Mouse (Mus musculus) left cerebral cortex, adult 11 months (tissue): Measurements from ENCODE around the gene Creg1.
"Not testable (repeated sequence)": the region's sequence is repeated elsewhere in the genome, so short reads cannot be mapped to it uniquely, and the experiment has no call there.

ENCODE experiments used
- DNase-seq: peaks from one replicate; pipeline ENCODE4 v3.0.0; 2022; ENCODE audit warnings: low spot score

Creg1 gene

DNA sequence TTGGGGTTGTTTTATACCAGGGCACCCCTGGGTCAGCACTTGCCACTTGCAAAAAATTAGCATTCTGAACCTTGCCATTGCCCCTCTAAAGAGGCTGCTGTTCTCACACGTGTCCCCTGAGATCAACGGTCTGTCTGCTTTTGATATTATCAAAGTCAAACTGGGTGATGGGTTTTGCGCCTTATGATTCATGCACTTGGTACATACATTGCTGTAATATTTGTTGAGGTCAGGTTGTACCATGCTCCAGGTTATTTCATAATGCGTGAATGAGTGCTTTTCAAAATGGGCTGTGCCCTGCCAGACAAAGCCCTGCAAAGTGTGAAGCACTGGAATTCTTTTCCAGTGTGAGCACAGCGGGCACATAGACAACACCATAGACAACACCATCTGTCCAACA lies 11.7 kb upstream of the Creg1 start:
- DNase-seq = no peak

DNA sequence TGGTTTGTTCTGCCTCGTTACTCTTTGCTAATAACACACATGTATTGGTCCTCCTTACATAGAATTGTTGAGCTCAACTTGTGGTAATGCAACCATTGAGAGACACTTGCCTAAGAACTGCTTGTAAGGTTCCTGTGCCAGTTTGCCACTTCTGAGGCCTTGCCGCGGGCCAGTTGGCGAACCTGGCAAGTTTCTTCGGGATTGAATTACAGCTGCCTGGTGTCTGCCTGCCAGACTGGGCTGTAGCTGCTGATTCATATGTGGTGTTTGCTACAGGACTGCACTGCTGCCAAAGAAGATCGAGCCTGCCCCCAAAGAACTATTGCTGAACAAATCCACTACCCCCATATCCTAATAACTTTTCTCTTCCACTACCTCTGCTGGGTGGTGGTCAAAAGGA lies 9.3 kb upstream of the Creg1 start:
- DNase-seq = no peak

DNA sequence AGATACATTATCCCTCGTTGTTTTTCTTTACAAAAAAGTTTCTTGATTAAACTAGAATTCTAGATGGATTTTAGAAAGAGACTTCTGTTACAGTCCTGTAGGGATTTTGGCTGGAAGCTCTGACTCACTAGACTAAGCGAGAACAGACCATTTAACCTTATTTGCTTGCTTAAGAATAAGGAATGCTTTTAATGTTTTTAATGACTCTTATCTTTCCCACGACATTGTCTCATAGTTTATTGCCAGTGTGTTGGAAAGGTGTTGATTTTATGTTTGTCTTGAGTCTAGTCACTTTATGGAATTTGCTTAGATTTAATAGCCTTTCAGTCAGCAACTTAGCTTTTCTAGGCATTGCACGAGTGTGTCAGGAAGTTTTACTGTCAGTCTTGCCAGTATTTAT lies 8.4 kb upstream of the Creg1 start:
- DNase-seq = no peak

DNA sequence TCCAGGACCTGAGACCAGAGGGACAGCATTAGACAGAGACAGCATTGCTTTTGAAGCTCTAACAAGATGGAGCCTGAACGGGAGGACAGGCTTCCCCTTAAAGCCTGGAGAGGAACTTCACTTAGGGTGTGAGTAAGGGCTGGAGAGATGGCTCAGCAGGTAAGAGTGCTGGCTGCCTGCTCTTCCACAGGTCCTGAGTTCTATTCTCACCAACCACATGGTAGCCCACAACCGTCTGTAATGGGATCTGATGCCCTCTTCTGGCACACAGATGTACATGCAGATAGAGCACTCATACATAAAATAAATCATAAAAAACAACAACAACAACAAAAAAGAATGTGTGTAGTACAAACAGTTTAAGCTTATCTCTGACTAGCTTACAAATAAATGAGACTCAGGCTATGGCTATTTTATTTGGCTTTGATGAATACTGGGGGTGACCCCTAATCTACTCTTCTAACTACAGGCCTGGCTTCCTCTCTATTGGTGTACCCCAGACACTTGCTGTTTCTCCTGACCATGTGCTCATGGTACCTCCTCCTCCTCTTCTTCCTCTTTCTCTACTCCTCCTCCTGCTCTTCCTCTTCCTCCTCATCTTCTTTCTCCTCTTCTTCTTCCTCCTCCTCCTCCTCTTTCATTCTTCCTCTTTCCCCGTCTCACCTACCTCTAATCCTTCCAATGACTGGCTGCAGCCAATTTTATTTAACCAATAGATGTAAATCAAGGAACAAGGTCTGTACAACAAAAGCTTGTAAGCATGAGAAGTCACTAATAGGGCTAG lies 1.8 kb upstream of the Creg1 start:
- no peak for DNase-seq

DNA sequence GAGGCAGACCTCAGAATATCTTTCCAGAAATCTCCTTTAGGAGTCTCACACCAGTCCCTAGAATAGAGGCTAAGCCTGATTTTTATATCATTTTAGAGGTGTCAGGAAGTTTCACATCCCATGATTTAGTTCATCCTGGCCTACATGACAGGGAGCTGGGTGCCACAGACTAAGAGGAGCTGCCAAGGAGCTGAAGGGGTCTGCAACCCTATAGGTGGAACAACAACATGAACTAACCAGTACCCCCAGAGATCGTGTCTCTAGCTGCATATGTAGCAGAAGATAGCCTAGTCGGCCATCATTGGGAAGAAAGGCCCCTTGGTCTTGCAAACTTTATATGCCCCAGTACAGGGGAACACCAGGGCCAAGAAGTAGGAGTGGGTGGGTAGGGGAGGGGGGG lies 1.0 kb upstream of the Creg1 start:
- DNase-seq = not testable (repeated sequence)

DNA sequence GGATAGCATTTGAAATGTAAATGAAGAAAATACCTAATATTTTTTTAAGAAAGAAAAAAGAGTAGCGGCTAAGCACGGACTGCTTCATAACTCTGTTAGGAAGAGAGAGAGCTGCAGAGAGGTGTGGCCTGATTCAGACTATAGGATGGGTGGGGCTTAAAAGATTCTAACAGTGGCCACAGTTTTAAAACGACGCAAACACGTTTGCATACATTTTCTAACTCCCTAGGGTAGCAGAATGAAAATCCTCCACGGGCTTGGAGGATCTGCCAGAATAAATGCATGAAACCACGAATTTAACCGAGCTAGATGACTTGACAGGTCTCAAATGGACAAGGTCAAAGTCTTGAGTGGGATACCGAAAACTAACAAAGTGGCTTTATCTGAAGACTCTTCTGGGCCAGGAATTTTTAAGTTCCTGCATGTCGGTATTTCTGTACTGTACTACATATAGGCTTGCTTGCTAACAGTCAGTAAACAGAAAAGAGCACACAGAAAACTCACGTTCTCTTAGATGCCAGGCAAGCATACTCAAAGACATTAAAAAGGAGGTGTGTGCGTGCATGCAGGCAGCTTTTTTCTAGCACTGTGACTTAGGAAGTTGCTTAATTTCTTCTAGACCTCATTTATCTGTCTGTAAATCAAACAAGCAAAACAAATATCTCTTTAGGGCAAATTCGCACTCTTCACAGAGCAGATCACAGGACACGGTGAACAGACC lies 472 bp upstream of the Creg1 start:
- DNase-seq = no peak

DNA sequence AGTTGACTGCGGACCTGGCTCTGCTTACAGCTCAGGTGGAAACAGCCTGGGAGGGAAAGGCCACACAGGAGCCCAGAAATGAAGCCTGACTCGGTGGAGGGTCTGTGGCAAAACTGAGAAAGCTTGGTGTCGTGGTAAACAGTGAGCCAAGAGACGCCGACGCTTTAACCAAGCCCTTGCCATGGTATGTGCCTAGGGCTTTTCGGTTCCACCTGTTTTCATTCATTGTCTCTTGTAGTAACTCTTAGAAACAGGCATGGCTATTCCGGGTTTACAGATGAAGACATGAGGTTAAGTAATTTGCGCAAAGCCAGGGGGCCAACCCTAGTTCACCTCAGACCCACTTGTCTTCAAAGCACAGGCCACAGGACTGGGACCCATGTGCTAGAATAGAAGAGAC lies 1.0 kb downstream of the Creg1 start:
- no peak for DNase-seq

DNA sequence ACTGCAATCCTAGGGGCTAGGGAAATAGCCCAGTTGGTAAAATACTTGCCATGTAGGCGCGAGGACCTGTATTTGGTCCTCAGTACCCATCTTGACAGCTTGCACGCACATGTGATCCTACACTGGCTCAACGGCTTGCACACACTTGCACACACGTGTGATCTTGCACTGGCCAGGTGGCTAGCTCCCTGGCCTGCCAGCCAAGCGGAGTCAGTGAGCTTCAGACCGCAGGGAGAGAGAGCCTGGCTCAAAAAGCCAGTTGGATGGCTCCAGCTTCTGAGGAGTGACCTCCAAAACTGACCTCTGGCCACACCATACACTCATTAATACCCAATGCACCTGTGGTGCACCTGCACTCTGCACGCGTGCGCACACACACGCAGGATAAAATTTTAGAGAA lies 1.5 kb downstream of the Creg1 start:
- no peak for DNase-seq

DNA sequence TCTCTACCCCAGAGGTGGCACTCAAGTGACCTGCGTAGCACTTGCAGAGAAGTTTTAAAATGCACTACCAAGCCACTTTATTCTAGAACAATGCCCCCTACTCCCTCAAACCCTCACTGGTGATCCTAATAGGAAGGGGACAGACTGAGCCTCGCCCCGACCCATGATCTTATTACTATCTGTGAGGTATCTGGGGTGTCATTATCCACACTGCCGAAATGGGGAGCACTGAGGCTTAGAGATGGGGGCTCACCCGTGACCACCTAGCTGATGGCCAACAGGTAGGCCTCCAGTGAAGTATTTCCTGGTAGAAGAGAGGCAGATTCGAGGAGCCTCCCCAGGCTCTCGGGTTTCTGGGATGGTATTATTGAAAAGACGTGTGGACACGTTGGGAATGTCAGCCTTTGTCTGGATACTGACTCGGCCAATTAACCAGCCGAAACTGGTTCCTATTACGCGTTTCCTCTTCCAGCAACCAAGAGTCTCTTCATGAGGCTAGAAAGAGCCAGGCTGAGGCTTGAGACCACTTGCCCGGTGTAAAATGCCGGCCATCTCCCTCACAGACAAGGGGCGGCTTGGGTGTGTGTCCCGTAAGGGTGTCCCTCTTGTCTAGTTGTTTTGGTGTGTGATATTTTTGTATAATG lies 2.2 kb downstream of the Creg1 start:
- no peak for DNase-seq

DNA sequence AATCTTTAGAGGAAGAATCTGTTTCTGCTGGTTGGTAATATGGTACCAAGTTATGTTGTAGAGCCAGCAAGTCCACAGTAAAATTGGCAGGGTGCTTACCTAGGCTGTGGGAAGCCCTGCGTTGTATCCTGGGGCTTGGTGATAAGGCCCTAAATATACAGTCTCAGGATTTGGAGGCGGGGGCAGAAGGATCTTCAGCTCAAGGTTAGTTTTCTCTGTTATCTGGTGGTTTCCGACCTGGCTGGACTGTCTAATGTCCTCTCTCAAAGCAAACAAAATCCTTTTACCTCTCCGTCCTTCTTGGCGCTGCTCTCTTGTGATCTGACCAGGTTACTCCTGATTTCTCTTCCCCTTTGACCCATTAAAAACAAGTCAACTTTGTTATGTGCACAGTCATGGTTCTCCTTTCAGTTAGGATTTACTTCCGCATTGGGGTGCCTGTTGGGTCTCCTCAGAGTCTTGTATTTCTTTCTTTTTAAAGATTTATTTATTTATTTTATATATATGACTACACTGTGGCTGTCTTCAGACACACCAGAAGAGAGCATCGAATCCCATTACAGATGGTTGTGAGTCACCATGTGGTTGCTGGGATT lies 2.8 kb downstream of the Creg1 start:
- no peak for DNase-seq

DNA sequence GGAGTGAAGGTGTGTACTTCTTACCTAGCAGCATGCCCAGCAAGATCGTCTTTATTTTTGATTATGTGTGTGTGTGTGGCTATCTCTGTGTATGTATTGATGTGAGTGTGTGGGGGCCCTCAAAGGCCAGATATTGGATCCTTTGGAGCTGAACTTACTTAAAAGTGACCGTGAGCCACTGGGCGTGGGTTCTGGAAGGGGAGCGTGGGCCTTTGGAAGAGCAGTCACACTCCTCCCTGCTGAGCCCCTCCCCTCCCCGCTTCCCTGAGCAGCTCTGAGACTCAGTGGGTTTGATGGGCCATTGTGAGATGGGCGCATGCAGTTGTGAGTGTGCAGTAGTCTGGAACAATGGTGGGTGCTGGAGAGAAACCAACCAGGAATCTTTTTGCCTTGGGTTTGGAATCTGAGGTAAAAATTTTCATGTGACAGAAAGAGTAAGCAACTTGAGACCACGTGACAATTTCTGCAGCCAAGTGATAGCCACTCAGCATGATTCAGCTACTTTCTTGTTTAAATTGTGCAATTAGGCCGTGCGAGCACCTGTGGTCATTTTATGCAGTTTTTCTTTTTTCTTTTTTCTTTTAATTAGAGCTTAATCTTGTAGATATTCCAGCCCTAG lies 5.5 kb downstream of the Creg1 start:
- DNase-seq = no peak

DNA sequence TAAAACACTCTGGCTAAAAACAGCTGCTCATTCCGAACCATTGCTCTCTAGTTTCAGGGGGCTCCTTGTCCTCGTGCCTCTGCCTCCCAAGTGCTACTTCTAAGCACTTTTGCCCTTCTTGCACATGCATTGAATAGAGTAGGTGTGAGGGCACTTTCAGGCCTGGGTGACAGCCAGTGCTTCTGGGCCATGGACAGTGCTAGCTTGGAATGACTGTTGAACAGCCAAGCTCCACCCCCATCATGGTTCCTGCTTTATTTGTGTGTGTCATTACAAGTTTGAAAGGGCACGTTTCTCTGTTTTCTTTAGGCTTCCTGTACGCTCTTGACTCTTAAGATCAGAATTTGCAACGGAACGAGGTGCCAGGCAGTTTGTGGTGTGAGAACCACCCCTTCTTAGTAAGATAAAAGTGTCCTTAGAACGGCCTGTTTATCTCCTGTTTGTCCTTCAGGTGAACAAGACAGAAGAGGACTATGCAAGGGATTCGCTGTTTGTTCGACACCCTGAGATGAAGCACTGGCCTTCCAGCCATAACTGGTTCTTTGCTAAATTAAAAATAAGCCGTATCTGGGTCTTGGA lies 6.7 kb downstream of the Creg1 start:
- DNase-seq = no peak

DNA sequence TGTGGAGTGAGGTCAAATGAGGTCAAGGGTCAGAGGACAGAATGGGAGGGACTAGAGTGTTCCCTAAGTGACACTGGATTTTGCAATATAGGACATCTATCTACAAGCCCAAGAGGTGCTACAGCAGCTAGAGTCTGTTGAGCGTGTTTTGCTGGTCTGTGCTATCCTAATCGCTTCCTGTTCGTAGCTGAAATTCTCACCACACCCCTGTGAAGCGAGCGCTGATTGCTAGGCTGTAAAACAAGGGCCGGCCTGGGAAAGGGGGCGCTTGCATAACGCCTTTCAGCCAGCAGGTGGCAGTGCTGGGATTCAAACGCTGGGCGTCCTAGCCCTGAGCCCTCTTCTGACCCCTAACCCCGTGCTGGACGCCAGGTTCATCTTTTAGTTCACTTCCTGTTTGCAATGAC lies 7.9 kb downstream of the Creg1 start:
- no peak for DNase-seq

DNA sequence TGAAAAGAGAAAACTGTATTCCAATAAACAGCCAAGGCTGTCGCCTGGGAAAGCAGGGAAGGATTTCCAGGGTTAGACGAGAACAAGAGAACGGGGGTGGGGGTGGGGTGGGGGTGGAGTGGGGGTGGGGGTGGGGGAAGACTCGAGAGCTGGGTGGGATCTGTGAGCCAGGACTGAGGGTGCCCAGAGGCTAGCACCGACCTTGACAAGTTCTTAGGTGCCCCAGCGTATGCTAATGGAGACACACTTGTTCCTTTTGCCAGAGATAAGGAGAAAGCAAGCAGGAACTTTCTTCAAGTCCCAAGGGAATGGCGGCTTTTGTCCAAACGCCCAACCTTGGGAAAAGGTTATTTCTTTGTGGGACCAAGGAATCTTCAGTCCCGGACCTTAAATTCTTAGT lies 8.5 kb downstream of the Creg1 start:
- DNase-seq = no peak

DNA sequence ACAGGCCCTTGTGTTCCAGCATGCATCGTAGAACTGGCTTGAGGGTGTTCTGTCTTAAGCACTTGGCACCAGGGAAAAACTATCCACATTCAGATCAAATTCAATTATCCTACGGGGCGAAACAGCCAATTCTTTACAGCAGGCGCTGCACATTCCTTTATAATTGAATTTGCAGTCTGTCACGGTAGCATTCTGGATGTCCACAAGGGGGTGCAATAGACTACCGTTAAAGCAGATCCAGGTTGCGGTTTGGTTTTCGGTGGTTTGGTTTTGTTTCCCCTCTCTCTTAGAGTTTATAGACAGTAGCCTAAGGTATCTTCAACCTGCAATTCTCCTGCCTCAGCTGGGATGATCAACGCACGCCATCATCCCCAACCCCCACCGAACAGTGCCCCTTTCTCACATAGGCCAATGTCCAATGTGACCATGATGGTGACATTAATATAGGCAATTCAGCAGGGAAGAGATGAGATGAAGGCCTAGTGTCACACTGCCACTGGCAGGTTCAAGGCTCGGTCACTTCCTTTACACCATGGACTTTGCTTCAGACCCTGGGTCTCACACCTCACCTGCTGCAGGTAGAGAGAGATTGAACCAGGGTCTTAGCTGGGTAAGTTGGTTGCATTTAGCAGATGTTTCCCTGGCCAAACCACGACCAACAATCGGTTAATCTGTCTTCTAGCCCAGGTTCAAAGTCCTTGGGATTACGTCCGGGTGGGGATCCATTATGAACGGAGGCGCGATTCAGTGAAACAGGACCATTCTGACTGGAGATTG lies 12.2 kb downstream of the Creg1 start:
- DNase-seq = no peak

DNA sequence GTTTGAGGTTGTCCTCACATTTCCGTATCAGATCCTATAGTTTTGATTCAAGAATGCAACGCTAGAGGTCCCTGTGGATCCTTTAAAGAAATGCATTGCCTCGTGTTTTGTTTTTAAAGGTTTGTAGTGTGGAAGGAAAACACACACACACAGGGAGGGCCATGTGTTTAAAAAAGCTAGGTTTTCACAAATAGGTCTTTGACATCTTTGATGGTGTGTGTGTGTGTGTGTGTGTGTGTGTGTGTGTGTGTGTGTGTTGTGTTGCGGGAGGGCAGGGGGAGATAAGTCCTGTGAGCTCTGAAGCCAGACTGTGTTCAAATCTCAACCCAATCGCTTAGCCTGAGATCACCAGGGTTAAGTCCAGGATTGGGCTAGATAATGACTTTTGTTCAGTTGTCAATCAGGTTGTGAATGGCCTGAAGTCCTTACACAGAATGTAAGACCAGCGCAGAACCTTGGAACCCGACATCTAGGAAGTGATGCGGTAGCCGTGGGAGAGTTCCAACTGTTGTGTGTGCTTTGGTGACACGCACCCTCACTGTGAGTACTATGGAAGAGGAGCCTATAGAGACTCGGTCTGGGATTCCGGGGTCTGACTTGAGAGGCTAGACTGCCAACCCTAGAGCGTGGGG lies 16.5 kb downstream of the Creg1 start:
- DNase-seq = no peak

DNA sequence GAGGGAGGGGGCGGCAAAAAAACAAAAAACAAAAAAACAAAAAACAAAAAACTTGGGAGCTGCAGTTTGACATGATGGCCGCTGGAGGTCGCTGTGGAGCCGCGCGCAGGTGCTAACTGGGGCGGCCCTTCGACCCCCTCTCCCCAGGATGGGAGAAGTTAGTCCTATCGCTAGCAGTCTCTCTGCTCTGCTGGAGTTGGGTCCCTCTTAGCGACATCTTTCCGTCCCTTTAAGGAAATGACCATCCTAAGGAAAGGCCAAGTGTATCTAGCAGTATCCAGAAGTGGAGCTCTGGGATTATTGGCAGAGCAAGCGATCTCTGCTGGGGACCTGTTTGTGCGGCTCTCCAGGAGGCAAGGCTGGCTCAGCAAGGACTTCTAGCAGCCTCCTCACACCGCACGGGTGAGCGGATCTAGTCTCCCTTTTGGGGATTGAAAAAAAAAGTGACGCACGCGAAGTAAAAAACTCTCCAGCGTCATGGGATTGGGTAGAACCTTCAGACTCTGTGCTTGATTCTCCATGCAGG lies 17.1 kb downstream of the Creg1 start:
- DNase-seq = no peak

DNA sequence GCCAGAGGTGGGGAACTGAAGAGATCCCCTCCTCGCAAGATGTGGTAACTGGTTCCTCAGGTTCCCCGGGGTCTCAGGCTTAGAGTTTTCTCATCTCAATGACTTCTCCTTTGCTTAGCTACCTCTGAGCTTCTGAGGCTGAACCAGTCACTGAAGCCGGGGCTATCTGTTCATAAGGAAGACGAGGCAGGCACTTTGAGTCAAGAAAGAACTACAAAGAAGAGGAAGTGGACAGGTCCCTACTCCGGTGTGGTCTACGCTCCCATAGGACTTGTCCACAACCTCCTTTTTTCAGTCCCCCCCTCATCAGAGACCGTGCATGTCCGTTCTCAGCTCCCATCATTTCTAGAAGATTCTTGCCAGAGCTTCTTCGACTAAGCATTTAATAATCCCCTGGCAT lies 17.9 kb downstream of the Creg1 start:
- no peak for DNase-seq

DNA sequence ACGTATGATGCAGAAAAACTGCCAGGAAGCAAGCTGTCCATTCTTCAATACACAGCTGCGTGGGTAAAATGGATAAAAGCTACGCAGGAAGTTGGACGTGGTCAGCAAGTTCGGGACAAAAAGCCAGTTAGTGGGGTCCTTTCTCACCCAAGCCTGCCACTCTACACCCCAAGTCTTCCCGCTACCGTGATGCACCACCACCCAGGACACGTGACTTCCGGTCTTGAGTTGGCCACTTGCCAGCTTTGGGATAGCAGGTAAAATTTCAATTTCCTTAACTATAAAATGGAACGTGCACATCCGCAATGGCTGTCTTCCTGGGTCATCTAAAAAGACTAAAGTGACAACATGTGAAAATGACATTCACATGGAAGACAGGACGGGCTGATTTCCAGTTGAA lies 18.4 kb downstream of the Creg1 start:
- DNase-seq = no peak

DNA sequence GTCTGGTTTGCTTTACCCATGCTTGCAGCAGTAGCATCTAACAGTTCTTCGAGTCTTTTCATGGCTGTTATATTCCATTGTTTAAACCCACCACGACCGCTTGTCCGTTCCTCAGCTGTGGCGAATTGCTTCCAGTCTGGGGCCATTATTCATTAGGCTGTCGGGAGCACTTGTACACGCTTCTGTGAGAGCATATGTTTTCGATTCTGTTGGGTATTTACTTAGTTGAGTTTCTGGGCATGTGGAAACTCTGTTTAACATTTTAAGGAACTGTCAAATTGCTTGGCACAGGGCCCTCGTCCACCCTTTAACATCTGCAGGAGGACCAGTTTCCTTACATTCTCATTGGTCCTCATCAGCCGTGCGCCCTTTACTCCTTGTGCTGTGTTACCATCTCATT lies 22.8 kb downstream of the Creg1 start:
- DNase-seq = no peak

DNA sequence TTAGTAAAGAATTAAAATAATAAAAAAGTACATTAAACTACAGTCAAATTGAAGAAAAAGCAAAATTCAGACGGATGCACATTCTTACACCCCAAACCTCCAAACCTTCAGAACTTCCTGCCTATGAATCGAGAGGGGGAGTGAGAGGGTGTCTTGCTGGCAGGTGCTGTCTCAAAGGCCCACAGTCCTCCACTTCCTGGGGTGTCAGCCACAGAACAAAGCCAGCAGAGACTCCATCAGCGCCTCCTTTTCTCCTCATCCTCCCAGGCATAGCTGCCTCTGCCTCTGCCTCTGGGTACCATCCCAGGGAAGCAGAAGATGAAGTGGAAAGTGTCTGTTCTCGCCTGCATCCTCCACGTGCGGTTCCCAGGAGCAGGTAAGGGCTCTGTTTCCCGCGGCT lies 25.0 kb downstream of the Creg1 start, which contains the start of gene Cd247:
Gene Cd247, plus strand, starts transcription at position 171 of the 400 bp plus-strand sequence.
- no peak for DNase-seq
